Mouse (Mus musculus) G1E (cell line): Measurements from ENCODE around the gene Slfn5.

Experiments
- CTCF ChIP-seq: IDR thresholded peaks from 2 replicates; pipeline ENCODE4 v1.5.1; 2012; ENCODE audit warnings: low read depth, low read length, inconsistent platforms, mixed read lengths
- GATA1 ChIP-seq: IDR thresholded peaks from 2 replicates; pipeline ENCODE4 v1.6.1; 2012; ENCODE audit warnings: borderline replicate concordance, low read length, inconsistent platforms, mixed read lengths
- POLR2AphosphoS5 ChIP-seq: IDR thresholded peaks from 2 replicates; pipeline ENCODE4 v1.6.1; 2012; ENCODE audit warnings: low read depth, low read length, inconsistent platforms; ENCODE audit not compliant: insufficient replicate concordance
- TAL1 ChIP-seq: conservative IDR thresholded peaks from 2 replicates; pipeline ENCODE4 v1.6.1; 2012; ENCODE audit warnings: low read depth, low read length, inconsistent platforms, mixed read lengths

DNA sequence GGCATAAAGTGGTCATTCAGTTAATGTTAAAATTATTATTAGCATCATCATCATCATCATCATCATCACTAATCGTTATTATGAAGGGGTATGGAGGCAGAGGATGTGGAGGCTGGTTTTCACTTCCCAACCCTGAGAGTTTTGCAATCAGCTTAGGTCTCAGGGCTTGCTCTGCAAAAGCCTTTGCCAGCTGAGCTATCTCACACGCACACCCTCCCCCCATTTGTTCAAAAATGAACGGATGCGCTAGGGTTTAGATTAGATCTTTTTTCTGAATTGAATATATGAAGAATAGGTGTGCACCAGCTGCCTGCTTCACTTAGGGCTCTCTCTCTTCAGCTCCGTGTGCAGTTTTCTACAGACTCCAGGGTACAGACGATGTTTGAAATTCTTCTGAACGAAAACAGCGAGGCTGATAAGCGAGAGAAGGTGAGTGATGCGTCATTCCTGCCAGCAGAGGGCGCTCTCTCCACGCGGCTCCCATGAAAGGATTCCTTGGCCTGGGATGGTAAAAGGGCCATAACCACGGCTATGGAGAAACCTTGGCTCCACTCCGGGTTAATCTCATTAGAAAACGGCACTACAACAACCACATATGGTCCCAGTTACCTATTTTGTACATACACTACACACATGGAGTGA is 36.3 kb upstream of the Slfn5 start:
- peak; percentile 96 for TF ChIP-seq CTCF
- TF ChIP-seq TAL1, result no peak
- TF ChIP-seq GATA1, result no peak
- no peak for TF ChIP-seq POLR2AphosphoS5
